Mouse (Mus musculus) limb, embryonic 11.5 days (tissue): ENCODE data around the gene Oscp1. TPM values are rescaled to one million over a fixed set of nuclear protein-coding genes. Genes with fewer than 3 reads are reported as not detected.

Source experiments
- ATAC-seq: fragments of 200-750 bp; cut with Nextera tagmentation; 2 replicates; pipeline ENCODE4 v1.8.0; 2017; ENCODE audit warnings: low read depth; ENCODE audit not compliant: insufficient number of reproducible peaks, low FRiP score, low TSS enrichment
- DNase-seq: peaks from one replicate; pipeline ENCODE4 v3.0.0-alpha.2; 2015; ENCODE audit warnings: low spot score
- H3K27ac ChIP-seq: fragments of 300-500 bp; sonication (generic); replicated peaks from 2 replicates; pipeline ENCODE4 v1.5.1; 2014; ENCODE audit warnings: low read depth, mild to moderate bottlenecking, low read length
- H3K27me3 ChIP-seq: fragments of 300-500 bp; sonication (generic); 2 replicates; pipeline ENCODE4 v1.6.1; 2014; ENCODE audit warnings: mild to moderate bottlenecking, low read length, mixed read lengths; ENCODE audit not compliant: control insufficient read depth, insufficient read depth
- H3K36me3 ChIP-seq: fragments of 300-500 bp; sonication (generic); 2 replicates; pipeline ENCODE4 v1.6.1; 2014; ENCODE audit warnings: mild to moderate bottlenecking, low read length, moderate library complexity, mixed read lengths; ENCODE audit not compliant: control insufficient read depth, insufficient read depth
- H3K4me1 ChIP-seq: fragments of 300-500 bp; sonication (generic); 2 replicates; pipeline ENCODE4 v1.6.1; 2014; ENCODE audit warnings: low read length, mixed read lengths; ENCODE audit not compliant: control insufficient read depth, insufficient read depth
- H3K4me2 ChIP-seq: fragments of 300-500 bp; sonication (generic); 2 replicates; pipeline ENCODE4 v1.6.1; 2014; ENCODE audit warnings: low read depth, mild to moderate bottlenecking, moderate library complexity; ENCODE audit not compliant: severe bottlenecking
- H3K4me3 ChIP-seq: fragments of 300-500 bp; sonication (generic); 2 replicates; pipeline ENCODE4 v1.5.1; 2014; ENCODE audit warnings: low read depth, low read length
- H3K9ac ChIP-seq: fragments of 300-500 bp; sonication (generic); 2 replicates; pipeline ENCODE4 v1.6.1; 2014; ENCODE audit warnings: mild to moderate bottlenecking, low read length
- H3K9me3 ChIP-seq: fragments of 300-500 bp; sonication (generic); 2 replicates; pipeline ENCODE4 v1.6.1; 2016; ENCODE audit warnings: low read length; ENCODE audit not compliant: control insufficient read depth
- WGBS: fragments of 180-500 bp; shearing (Covaris S2); extraction: QIAGEN DNeasy Blood & Tissue Kit; methylation state at CpG from one replicate; pipeline ENCODE4 v1.1.7; 2014; 5-methylcytosine and 5-hydroxymethylcytosine counted together
- polyA plus RNA-seq: library from polyadenylated mRNA; unstranded; fragments of >200 nt; fragmentation: Nextera tagmentation; extraction: Ambion mirVana; gene quantifications from 2 replicates; pipeline ENCODE4 v1.2.1, GENCODE M21; 2014

The Oscp1 gene
- polyA plus RNA-seq, 1 experiment from 2014 or later = 20.1 TPM

DNA sequence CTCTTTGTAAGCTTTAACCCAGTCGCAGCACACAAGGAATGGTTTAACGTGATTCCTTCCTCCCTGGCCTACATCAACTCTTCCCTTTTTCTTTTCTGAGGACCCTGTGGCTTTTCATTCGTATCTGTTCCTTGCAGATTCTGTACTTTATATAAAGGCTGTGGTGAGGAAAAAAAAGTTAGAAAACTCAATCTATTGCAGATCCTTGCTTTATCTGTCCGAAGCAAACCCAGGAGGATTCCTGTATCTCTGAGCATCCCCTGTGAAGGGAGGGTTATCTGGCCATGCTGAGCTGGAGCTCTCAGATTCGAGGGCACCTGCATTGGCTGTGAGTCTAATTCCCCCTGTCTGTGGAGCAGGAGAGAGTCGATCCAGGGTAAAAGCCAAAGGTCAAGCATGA lies 10.5 kb downstream of the Oscp1 start:
- Histone ChIP-seq H3K4me3 (no peak overlapping the region), H3K27me3 (no peaks in the 10 kb centered on the region), H3K4me2 (no peak overlapping the region), H3K4me1 (no peaks in the 10 kb centered on the region), H3K9ac (no peak overlapping the region), H3K36me3 (no peaks in the 10 kb centered on the region), H3K27ac (no peak overlapping the region), H3K9me3 (no peaks in the 10 kb centered on the region)
- ATAC-seq (no peak), DNase-seq (no peak)
- WGBS = 91% methylated on average over 6 of the region's 6 CpGs

DNA sequence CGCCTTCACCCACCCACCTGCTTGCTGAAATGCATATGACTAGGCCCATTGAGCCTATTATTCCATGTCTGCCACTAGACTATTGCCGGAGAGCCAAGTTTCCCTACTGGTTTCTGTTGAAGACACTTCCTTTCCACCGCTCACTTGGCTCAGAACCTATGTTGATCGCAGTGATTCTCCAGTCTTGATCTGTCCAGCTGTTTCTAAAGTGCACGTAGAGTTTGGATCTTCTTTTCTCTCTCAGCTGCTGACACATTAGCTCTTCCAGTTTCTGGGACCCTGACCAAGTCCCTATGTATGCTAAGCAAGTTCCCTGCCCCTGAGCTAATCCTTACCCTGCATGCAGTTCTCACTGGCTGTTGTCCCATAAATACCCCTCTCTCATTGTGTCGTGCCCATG lies 19.5 kb downstream of the Oscp1 start:
- no peak for DNase-seq
- Histone ChIP-seq H3K27me3 (no peaks in the 10 kb centered on the region), H3K9ac (no peak overlapping the region), H3K36me3 (peaks cover 2% of the 10 kb centered on the region; the same call in 1 of the 2 replicates), H3K4me3 (no peak overlapping the region), H3K4me1 (no peaks in the 10 kb centered on the region), H3K9me3 (no peaks in the 10 kb centered on the region), H3K4me2 (no peak overlapping the region), H3K27ac (no peak overlapping the region)
- 82% methylated on average over 6 of the region's 6 CpGs for WGBS
- ATAC-seq = no peak

DNA sequence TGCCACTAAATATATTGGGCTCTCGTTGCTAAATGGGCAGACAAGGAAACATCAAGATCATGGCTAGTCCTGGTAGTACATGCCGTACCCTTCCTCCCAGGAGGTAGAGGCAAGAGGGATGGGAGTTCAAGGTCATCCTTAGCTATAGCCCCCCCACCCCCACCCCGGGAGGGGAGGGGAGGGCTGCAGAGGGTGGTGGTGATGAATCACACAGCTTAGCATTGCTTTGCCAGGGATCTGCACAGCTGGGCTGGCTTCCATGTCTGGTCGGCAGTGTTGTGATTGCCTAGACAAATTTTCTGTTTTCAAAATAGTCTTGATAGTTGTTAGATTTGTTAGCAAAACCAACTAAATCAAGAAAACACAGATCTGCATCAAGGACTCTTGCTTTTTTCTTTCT lies 20.9 kb downstream of the Oscp1 start:
- no peak for DNase-seq
- Histone ChIP-seq H3K4me3 (no peak overlapping the region), H3K27me3 (no peaks in the 10 kb centered on the region), H3K36me3 (peaks cover 2% of the 10 kb centered on the region; the same call in 1 of the 2 replicates), H3K4me2 (no peak overlapping the region), H3K4me1 (no peaks in the 10 kb centered on the region), H3K9ac (no peak overlapping the region), H3K9me3 (no peaks in the 10 kb centered on the region), H3K27ac (no peak overlapping the region)
- 83% methylated on average over 4 of the region's 4 CpGs for WGBS
- ATAC-seq = no peak

DNA sequence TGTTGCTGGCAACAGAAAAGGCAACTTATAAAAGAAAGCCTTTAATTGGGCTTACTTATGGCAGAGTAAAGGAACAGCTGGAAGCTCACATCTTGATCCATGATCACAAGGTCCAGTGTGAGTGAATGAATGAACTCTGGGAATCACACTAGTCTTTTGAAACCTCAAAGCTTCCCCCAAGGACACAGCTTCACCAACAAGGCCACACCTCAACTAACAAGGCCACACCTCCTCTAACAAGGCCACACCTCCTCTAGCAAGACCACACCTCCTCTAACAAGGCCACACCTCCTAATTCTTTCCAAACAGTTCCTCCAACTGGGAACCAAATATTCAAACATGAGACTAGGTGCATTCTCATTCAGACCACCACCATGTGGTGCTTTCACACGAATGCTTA lies 23.2 kb downstream of the Oscp1 start:
- Histone ChIP-seq H3K4me2 (no peak overlapping the region), H3K27ac (no peak overlapping the region), H3K4me1 (0 out of 2 replicates have a peak, but pooled peaks cover 2% of the 10 kb centered on the region), H3K4me3 (no peak overlapping the region), H3K9me3 (no peaks in the 10 kb centered on the region), H3K9ac (no peak overlapping the region), H3K27me3 (no peaks in the 10 kb centered on the region), H3K36me3 (peaks cover 2% of the 10 kb centered on the region; the same call in 1 of the 2 replicates)
- no peak for DNase-seq
- ATAC-seq = no peak
- 93% methylated on average over 1 of the region's 1 CpGs for WGBS

DNA sequence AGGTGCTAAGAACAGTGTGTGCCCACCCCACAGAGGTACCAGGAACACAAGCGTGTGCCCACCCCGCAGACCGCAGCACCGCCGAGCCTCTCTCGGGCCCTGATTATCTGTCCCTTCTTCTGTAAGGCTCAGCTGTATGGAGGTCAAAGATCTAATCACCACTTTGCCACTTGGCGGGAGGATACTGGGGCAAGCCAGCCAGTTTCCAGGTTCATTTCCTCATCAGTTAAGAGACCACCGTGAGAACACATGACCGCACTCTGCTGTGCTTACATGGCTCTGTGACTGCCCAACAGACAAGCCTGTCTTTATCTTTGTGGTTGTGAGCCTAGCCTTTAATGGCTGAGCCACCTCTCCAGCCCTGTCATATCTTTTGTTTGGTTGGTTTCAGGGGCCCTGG lies 24.7 kb downstream of the Oscp1 start:
- Histone ChIP-seq H3K9ac (no peak overlapping the region), H3K4me2 (no peak overlapping the region), H3K27me3 (no peaks in the 10 kb centered on the region), H3K4me1 (0 out of 2 replicates have a peak, but pooled peaks cover 2% of the 10 kb centered on the region), H3K36me3 (peaks cover 2% of the 10 kb centered on the region; the same call in 1 of the 2 replicates), H3K27ac (no peak overlapping the region), H3K9me3 (no peaks in the 10 kb centered on the region), H3K4me3 (no peak overlapping the region)
- 91% methylated on average over 9 of the region's 9 CpGs for WGBS
- ATAC-seq = no peak
- DNase-seq = no peak

DNA sequence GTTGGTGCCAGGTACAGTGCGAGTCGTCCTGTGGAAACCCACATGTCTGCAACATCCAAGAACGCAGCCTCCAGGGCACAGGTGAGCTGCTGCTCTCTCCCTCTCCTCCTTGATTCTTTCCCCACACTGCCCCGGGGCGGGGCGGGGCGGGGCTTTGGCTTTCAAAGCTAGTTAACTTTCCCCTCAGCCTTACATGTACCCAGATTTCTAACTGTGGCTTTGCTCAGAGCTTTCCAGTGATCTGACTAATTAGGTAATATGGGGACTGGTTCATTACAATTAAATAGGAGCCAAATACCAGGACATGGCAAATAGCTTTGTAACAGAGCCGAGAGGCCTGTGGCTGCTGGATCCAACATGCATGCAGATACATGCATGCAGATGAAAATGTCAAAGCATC lies 26.0 kb downstream of the Oscp1 start:
- no peaks in the 10 kb centered on the region for H3K27me3 ChIP-seq
- no peak overlapping the region for H3K9ac ChIP-seq
- no peaks in the 10 kb centered on the region for H3K9me3 ChIP-seq
- H3K36me3 ChIP-seq = peaks cover 2% of the 10 kb centered on the region; the same call in 1 of the 2 replicates
- ATAC-seq = no peak
- no peak overlapping the region for H3K4me2 ChIP-seq
- H3K4me1 ChIP-seq = 0 out of 2 replicates have a peak, but pooled peaks cover 2% of the 10 kb centered on the region
- no peak overlapping the region for H3K4me3 ChIP-seq
- 56% methylated on average over 8 of the region's 8 CpGs for WGBS
- DNase-seq = no peak
- no peak overlapping the region for H3K27ac ChIP-seq

DNA sequence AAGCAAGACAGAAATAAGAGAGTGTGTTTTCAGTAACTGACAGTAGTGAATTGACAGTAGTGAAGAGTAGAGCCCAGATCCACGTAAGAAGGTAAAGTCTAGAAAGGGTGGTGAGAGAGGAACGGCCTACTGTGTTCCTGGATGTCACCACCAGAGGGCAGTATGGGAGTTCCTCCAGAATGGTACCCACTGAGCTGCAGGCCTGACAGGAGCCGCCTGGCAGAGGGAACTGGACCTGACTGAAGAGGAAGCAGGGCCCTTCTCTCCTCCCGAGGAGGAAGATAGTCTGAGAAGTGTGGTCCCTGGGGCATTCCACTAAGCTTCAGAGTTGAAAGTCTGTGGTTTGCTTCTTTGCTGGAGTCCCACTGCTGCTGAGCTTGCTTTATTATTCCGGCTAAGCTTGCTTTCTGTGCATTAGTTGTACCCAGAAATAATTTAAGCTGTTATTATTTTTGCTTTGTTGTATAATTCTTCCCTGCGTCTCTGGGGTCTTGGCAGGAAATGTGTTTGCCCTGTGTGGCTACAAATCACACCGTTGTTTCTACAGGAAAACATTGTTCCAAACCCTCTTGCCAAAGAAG lies 27.7 kb downstream of the Oscp1 start:
- H3K4me2 ChIP-seq = no peak overlapping the region
- ATAC-seq (no peak), DNase-seq (peak; percentile 90)
- WGBS = 33% methylated on average over 7 of the region's 7 CpGs
- no peaks in the 10 kb centered on the region for H3K9me3 ChIP-seq
- no peak overlapping the region for H3K27ac ChIP-seq
- no peak overlapping the region for H3K9ac ChIP-seq
- no peak overlapping the region for H3K4me3 ChIP-seq
- 0 out of 2 replicates have a peak, but pooled peaks cover 2% of the 10 kb centered on the region for H3K4me1 ChIP-seq
- H3K27me3 ChIP-seq = no peaks in the 10 kb centered on the region
- peaks cover 2% of the 10 kb centered on the region; the same call in 1 of the 2 replicates for H3K36me3 ChIP-seq

DNA sequence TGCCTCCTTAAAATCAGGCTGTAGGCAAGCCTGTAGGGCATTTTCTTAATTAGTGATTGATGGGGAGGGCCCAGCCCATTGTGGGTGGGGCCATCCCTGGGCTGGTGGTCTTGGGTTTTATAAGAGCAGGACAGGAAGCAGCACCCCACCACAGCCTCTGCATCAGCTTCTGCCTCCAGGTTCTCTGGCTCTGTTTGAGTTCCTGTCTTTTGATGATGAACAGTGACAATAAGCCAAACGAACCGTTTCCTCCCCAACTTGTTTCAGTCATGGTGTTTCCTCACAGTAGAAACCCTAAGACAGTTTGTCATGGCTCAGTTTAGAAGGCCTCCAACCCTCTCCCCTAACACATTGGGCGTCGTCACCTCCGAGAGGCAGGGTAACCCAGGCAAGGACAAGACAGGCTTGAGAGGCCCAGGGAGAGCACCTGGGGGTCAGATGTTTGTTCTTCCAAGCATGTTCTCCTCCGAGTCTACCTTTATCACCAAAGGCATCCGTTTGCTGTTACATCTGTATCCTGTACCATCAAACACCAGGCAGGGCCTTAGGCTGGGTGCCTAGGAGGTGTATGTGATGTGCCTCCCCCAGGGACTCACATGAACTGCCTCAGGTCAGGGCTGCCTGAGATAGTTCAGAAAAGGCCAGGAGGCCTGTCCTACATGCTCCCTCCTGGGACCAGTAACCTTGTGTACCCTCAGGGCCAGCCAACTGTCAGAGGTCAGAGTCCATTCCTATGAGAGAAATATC lies 31.9 kb downstream of the Oscp1 start:
- 69% methylated on average over 7 of the region's 7 CpGs for WGBS
- no peak overlapping the region for H3K9ac ChIP-seq
- ATAC-seq = no peak

More for the DNA sequence above, 31.9 kb downstream of the Oscp1 start:
- DNase-seq = no peak
- no peaks in the 10 kb centered on the region for H3K9me3 ChIP-seq
- H3K4me3 ChIP-seq = no peak overlapping the region
- no peaks in the 10 kb centered on the region for H3K27me3 ChIP-seq
- H3K36me3 ChIP-seq = no peaks in the 10 kb centered on the region
- H3K27ac ChIP-seq = no peak overlapping the region
- 0 out of 2 replicates have a peak, but pooled peaks cover 2% of the 10 kb centered on the region for H3K4me1 ChIP-seq
- H3K4me2 ChIP-seq = no peak overlapping the region
